Mouse (Mus musculus) spleen, embryonic (tissue): Measurements from ENCODE around the gene Zfp365.

ENCODE experiments used
- CTCF ChIA-PET: fragments of 350-600 bp; sonication (Branson Sonifier 250); formaldehyde crosslinking; loops from one replicate; lab custom pipeline; 2022; lab: Charles Lee

The Zfp365 gene

GRCm38 (mm10) chr10:67906063-67906462, 6.4 kb downstream of the Zfp365 start:
- CTCF ChIA-PET, result no interaction called here

DNA sequence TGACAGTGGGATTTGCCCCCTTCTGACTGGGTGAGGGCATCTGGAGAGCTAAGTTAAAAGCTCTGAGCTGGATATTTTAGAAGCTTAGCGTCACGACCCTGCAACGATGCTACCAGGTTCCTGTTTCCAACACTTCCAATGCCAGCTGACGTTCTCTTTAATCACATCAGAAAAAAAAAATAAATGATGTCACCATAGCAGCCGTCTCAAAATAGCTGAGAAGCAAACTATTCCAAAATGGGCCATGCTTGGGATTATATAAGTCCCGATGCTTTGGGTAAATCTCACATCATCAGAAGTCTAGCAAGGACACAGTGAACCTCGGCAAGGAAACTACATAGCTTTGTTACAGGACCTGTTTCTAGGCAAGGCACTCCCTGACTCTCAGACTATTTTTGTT, 9.1 kb downstream of the Zfp365 start:
- CTCF ChIA-PET, result no interaction called here

DNA sequence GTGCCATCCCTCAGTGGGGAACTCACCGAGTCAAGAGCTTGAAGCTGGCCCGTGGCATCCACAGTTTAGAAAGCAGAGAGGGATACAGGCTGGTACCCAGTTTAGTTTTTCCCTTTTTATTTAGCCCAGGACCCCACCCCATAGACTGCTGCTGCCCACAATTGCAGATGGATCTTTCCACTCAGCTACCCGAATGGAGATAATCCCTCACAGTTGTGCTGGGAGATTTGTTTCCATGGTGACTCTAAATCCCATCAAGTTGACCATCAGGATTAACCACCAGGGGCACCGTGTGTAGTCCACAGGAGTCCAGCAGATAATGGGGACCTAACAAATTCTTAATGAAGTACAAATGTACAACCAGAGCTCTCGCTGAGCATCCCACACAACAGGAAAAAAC, 11.3 kb downstream of the Zfp365 start:
- CTCF ChIA-PET, result no interaction called here

GRCm38 (mm10) chr10:67898949-67899675, 13.3 kb downstream of the Zfp365 start:
- CTCF ChIA-PET, result no interaction called here

GRCm38 (mm10) chr10:67898355-67898935, 14.0 kb downstream of the Zfp365 start:
- CTCF ChIA-PET, result no interaction called here

GRCm38 (mm10) chr10:67897281-67897680, 15.2 kb downstream of the Zfp365 start:
- CTCF ChIA-PET, result no interaction called here

GRCm38 (mm10) chr10:67894683-67895082, 17.8 kb downstream of the Zfp365 start:
- CTCF ChIA-PET, result no interaction called here

DNA sequence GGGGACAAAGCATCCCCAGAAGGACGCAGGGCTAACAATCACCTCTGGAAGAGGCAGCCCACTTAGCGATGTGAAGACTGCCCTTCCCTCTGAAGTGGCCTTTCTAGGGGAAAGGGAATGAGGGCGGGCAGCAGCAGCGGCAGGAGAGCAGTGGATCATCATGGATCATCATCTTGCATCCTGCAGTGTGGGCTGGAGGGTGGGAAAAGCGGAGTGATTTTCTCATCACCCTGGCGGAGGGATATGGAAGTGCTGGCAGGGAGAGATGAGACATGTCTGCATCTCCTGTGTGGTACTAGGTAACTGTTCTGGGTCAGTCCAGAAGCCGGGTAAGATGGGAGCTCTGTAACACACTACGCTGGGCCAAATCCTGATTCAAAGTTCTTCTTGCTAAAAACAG, 18.4 kb downstream of the Zfp365 start:
- CTCF ChIA-PET, result no interaction called here

GRCm38 (mm10) chr10:67893226-67893625, 19.2 kb downstream of the Zfp365 start:
- CTCF ChIA-PET, result no interaction called here

DNA sequence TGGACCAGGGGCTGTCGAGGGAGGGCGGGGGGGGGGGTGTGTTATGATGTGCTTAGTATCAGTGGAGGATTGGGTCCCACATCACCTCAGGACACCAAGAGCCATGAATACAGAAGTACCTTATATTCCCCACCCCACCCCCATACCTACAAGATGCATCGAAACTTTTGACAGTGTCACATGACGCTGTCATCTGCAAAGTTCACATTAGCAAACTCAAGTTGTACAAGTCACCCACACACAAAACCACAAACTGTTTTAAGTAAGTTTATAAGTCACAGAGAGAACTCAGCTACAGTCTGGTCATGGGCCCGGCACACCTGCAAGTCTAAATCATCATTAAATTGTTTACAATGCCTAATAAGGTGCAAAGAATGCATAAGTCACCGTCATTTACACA, 21.3 kb downstream of the Zfp365 start:
- CTCF ChIA-PET, result no interaction called here

GRCm38 (mm10) chr10:67887971-67888370, 24.5 kb downstream of the Zfp365 start:
- CTCF ChIA-PET, result no interaction called here

DNA sequence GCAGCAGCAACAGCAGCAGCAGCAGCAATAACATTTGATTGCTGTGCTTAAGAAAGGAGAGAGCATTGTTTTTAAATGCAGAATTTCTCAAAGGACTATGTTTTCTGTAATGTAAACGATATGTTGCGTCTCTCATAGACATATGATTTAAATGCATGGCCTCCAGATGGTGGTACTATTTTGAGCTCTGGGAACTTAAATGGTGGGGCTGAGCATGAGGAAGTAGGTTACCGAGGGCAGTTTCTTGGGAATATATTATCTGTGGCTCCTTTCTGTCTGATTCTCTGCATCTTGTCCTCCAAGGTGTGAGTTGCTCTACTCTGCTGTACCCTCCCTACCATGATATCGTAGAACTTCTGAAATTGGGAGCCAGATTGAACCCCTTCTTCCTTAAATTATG, 31.8 kb downstream of the Zfp365 start:
- CTCF ChIA-PET, result no interaction called here

DNA sequence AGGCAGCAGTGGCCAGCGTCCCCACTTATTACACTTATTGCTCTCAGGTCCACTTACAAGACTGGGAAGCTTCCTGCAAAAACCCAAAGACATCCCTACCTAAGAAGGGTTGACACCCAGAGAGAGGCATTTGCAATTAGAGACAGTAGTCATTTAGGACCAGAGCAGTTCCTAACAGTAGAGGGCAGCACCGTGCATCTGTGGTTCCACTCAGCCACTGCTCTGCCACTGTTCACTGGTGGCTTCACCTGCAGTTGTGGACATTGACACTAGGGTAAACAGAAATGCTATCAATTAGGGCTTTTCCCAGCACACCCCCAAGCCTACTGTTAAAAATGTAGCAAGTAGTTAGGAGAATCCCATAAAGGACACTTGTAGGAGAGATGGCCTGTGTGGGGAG, 40.7 kb downstream of the Zfp365 start:
- CTCF ChIA-PET, result interaction anchor here (0.5 to 1.0 kb wide), 4 partner anchors 10 to 619 kb away, joined by 3 to 14 read pairs (median 3); no protein-coding TSS in a partner anchor

- CTCF ChIA-PET, result no interaction called here
Observed at GRCm38 (mm10) chr10:67868234-67868633, 44.2 kb downstream of the Zfp365 start.

GRCm38 (mm10) chr10:67865841-67866240, 46.6 kb downstream of the Zfp365 start:
- CTCF ChIA-PET, result no interaction called here

DNA sequence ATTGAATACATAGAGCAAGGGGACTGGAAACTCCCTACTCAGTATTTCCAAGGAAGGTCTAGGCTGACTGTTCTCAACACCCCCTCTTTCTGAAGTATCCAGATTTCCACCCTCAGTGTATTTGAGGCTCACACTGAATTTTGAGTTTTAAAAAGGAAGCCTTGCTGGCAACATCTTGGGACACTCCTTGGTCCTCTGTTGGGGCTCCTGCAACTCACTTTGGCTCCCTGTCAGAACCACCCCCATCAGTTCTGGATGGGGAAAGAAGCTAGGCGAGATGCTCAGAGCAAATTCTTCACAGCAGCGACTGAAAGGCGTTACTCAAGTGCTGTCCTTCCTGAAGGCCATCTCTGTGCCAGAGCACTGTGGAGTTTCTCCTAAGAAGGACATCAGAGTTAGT, 47.4 kb downstream of the Zfp365 start:
- CTCF ChIA-PET, result no interaction called here

DNA sequence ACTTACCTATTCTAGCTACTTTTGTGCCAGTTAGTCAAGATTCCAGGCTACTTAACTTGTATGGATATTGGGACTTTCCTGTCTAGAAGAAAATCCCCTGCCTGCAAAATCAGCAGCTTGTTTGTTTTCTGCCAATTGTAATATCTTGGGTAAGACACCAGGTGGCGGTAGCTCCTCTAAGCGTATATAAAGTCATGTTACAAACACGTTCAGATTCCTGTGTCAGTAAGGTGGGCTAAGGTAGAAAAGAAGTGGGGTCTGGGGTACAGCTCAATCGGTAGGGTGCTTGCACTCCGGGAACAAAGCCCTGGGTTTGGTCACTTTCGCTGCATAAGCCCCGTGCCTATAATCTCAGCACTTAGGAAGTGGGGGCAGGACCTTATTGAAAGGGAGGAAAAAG, 50.1 kb downstream of the Zfp365 start:
- CTCF ChIA-PET, result interaction anchor here (0.6 to 0.9 kb wide), 3 partner anchors 147 to 325 kb away, joined by 4 to 8 read pairs (median 7); no protein-coding TSS in a partner anchor

- CTCF ChIA-PET, result interaction anchor here (0.6 to 1.1 kb wide), 3 partner anchors 475 to 1159 kb away, joined by 3 to 14 read pairs (median 3); no protein-coding TSS in a partner anchor
Observed at GRCm38 (mm10) chr10:67858878-67859277, 53.6 kb downstream of the Zfp365 start.

DNA sequence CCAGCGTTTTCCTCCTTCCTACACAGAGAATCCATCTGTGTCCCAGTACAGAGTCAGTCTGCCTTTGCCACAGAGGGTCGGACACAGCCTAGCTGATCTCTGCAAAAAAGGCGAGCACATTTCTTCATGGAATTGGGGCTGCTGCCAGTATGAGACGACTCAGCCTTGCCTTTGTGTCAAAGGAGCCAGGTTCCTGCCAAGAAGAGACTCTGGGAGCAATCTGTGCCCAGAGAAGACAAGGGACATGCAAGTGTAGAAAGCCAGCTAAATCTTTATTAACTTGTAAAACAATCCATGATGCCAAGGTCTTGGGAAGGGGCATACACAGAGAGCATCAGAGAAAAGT, 54.9 kb downstream of the Zfp365 start:
- CTCF ChIA-PET, result no interaction called here

GRCm38 (mm10) chr10:67856791-67857560, 55.5 kb downstream of the Zfp365 start:
- CTCF ChIA-PET, result interaction anchor here (0.6 kb wide), 1 partner anchor 101 kb away, joined by 4 read pairs; no protein-coding TSS in a partner anchor

- CTCF ChIA-PET, result interaction anchor here (0.6 kb wide), 1 partner anchor 608 kb away, joined by 7 read pairs; no protein-coding TSS in a partner anchor
Observed at GRCm38 (mm10) chr10:67855760-67856159, 56.7 kb downstream of the Zfp365 start.

GRCm38 (mm10) chr10:67852411-67852810, 60.1 kb downstream of the Zfp365 start:
- CTCF ChIA-PET, result no interaction called here
